Mouse (Mus musculus) brain, adult 2 months (tissue): ENCODE results near the gene Mrpl10.

Source experiments
- DNase-seq: peaks from one replicate; pipeline ENCODE4 v3.0.0; 2011; ENCODE audit warnings: low read depth, low spot score

Gene Mrpl10

GRCm38 (mm10) chr11:97041022-97041899, at the start of gene Mrpl10, which contains the start of gene Lrrc46:
Gene Mrpl10 (plus strand): TSS chr11:97041560.
Gene Lrrc46 (minus strand): TSS chr11:97041407.
- DNase-seq = peak; percentile 97

DNA sequence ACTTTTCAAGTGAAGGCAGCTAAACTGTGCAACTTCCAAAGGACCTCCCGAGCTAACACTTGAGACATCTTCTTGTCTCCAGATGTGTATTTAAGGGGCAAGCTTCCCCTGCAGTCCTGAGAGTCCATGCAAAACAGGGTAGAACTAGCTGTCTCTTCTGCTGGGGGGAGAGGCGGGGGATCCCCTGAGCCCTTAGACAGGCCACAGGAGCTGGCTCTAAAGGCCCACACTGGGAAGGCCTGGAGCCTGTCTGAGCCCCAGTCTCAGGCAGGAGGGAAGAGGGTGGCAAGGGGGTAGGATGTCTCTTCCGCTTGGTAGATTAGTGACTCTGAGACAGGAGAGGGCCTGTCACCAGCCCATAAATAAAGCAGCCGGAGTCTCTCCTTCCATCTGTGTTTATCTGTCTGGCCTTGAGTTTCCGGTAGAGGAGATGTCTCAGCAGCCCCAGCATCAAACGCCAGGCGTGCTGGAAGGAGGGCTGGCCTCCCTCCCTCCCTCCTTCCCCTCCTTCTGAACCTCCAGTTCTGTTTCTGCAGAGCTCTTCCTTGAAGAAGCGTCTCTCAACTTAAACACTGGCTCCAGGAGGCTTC, 48.5 kb upstream of the Mrpl10 start:
- DNase-seq = peak; percentile 43

DNA sequence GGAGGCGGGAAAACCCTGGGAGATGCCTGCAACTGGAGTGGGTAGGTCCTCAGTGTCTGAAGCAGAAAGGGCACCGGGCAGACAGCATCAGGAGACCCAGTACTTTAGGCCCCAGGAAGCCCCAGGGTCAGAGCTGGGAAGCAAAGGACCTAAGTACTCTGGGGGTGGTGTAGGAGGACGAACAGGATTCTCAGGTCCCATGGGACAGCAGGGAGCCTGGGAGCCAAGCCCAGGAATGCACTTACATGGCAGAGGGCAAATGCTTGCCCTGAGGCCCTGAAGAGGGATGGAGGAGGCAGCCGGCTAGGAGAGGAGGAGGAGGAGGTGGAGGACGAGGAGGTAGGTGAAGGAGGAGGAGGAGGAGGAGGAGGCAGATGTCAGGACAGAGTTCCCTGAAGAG, 46.3 kb upstream of the Mrpl10 start:
- no peak for DNase-seq

- no peak for DNase-seq
These were observed 45.3 kb upstream of the Mrpl10 start for GRCm38 (mm10) chr11:96995836-96996772.

DNA sequence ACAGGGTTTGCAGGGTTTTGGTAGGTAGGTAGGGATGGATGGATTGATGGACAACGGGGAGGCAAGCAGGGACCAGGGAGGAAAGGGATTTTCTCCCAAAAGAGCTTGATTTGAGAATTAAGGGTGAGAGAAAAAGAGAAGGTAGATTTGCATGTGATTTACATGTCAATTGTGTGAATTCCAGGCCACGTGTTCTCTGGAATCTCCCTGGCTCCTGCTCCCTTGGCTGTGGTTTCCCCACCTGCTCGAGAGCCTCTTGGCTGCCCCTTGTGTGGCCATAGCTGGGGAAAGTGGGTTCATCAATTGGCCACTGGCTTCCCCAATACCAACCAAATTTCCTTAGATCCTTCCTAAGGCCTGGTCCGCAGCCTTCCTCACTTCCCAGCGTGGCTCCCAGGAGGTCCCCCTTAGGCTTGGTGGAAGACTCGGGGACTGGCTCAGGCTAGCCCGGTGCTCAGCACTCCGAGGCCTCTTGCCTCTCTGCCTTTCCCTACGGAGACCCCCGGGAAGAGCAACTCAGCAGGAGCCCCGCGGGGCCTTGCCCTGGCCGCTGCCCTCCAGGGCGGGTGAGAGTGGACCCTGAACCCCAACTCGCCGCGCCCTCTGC, 44.5 kb upstream of the Mrpl10 start:
- no peak for DNase-seq

DNA sequence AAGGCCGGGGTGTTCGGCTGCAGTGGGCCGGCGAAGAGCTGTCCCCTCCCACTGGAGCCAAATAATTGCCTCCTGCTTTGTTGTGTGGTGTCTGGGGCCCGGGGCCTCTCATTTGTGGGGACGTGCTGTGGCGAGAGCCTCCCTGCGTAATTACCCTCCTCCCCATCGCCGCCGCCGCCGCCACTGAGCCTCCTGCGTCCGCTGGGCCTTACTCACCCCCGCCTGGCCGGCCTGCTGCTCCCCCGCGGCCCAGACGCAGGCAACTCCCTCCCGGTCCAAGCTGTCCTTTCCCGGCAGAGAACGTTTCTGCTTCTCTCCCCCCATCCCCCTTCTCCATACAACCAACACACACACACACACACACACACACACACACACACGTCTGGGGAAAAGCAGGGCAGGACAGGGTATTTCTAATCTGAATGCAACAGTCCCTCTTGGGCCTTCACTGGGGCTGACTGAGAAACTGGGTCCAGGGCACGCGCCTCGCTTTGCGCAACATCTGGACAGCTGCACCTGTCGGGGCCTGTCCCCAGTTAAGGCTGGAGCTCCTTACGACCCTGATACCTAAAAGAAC, 43.9 kb upstream of the Mrpl10 start:
- peak; percentile 51 for DNase-seq

GRCm38 (mm10) chr11:97003170-97003569, 38.2 kb upstream of the Mrpl10 start:
- no peak for DNase-seq

GRCm38 (mm10) chr11:97007093-97007794, 34.1 kb upstream of the Mrpl10 start:
- no peak for DNase-seq

DNA sequence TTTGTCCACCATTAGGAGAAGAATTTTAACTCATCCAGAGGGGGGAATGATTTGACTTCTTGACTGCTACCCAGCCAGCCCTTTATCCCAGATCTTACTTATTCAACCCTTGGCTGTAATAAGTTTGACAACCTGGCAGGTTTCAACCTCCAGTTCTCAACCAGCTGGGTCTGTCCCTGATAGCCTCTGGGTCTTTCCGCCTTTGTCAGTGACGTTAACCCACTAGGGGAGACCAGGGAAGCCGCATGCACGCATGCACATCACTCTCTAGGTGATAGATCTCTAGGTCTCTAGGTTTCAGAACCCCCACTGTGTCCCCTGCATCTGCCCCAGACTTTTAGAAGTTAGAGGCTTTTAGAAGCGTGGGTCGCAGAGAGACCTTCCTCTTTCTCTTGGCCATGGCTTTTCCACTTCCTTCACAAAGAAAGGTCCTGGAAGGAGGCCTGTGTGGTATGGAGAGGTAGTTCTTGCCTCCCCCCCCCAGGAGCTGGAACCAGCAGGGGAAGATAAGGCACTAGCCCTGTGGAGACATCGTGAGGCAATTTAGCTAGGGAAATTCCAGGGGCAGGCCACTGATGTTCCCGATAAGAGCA, 32.1 kb upstream of the Mrpl10 start:
- no peak for DNase-seq

DNA sequence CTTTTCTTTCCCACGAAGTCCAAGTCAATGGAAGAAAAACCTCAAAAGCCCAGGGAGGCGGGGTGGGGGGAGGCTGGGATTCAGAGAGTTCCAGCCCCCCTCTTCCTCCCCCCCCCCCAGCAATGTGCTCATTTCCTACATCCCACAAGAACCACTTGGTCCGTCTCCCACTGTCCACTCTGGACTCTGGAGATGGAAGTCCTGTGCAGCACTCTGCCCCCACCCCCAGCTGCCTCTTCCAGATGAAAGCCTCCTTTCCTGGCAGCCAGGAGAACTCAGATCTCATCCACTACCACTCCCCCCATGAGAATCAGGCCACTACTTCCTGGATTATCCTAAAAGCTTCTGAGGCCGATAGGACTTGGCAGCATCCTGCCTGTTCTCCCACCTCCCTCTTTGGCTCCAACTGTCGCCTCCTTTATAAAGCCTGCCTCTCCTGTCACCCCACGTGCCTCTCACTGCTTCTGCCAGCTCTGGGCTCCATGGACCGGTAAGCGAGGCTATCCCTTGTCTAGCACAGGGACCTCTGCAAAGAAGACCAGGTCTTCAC, 28.2 kb upstream of the Mrpl10 start, which contains the start of gene Sp6:
Sp6 (plus strand) TSS at position 274 of the 550 bp plus-strand sequence.
- DNase-seq = no peak

DNA sequence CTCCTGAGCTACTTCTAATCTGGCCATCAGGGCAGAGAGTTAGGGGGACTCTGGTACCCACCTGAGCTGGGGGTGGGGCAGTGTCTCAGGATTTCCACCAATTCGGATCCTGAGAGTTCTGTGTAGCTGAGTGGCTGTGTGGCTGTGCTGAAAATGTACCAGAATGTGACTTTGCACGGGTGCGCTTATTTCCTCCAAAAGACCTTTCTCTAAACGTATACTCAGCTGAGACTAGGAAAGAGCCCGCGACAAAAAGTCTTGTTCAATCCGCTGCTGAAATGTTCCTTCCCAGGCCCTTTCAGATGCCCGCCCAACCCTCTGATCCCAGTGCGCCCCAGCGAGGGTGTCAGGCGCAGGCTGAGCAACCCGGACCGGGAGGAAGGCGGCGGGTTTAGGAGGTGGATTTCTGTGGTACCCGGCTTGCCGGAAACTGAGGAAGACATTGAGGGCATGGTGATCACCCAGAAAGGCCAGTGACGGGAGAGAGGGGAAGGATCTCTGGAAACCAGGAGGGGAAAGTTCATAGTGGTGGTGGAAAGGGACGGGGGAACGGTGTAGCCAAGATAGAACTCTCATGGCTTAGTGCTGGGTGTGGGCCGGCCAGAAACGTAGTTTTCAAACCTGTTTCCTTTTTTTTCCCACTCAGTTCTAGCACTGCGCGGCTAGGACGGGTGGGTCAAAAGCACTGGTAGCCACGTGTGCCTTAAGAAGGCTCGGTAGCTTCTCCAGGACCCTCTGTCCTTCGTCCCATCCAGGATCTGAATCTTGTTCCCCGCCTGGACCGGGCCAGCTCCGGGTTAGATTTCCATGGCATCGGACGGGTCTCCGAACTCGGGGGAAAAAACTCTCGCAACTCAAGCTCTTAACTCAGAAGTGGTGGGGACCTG, 23.4 kb upstream of the Mrpl10 start:
- no peak for DNase-seq

GRCm38 (mm10) chr11:97018583-97019344, 22.6 kb upstream of the Mrpl10 start:
- no peak for DNase-seq

GRCm38 (mm10) chr11:97019345-97019708, 22.0 kb upstream of the Mrpl10 start:
- DNase-seq = no peak

GRCm38 (mm10) chr11:97021121-97021765, 20.1 kb upstream of the Mrpl10 start:
- DNase-seq = no peak

GRCm38 (mm10) chr11:97021873-97022484, 19.4 kb upstream of the Mrpl10 start:
- peak; percentile 76 for DNase-seq

- DNase-seq = no peak
These were observed 16.4 kb upstream of the Mrpl10 start for GRCm38 (mm10) chr11:97024977-97025376.

GRCm38 (mm10) chr11:97025721-97026344, 15.5 kb upstream of the Mrpl10 start:
- peak; percentile 88 for DNase-seq
